Mouse (Mus musculus) spleen, postnatal 14 days (tissue): Measurements from ENCODE around the gene Bex4.
"Not testable (repeated sequence)": the region's sequence is repeated elsewhere in the genome, so short reads cannot be mapped to it uniquely, and the experiment has no call there.

ENCODE experiments used
- DNase-seq, 2 experiments: peaks; one replicate each; pipeline ENCODE4 v3.0.0; 2021 to 2022; ENCODE audit warnings: low spot score in 2 of 2

Bex4 gene

GRCm38 (mm10) chrX:136138827-136139639, at the start of gene Bex4:
Bex4 (plus strand) TSS chrX:136138996.
- DNase-seq = not testable (repeated sequence)

GRCm38 (mm10) chrX:136092497-136093279, 46.1 kb upstream of the Bex4 start:
- DNase-seq = no peak

- no peak for DNase-seq
Observed at GRCm38 (mm10) chrX:136094421-136094820, 44.4 kb upstream of the Bex4 start.

DNA sequence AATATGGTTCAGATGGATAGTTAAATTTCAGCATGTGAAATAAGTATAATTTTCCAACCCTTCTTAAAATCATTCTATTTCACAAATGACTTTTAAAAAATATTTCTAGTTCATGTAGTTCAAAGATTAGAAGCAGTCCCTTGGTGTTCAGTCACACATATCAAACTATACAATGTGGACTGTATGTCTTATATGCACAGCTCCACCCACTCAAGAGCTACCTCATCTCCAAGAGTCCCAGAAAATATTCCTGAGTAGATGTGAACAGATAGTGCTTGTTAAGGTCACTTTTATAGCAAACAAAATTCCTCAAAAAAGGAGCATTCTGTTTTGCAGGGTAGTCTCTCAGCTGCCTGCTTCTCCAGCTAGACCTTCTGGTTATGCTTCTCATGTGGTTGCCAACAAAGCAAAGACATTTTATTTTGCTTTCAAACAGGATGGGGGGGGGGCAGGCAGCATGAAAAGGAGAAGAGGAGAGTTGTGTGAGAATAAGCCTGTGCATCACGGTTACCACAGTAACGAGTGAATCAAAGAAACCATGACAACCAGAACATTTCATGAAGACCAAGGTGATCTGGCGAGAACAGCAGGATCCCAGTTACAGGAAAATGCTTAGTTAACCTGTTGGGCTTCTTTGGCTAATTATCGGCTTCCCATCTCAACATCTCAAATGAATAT, 34.6 kb upstream of the Bex4 start:
- no peak for DNase-seq

GRCm38 (mm10) chrX:136104724-136105088, 34.1 kb upstream of the Bex4 start:
- DNase-seq = no peak

GRCm38 (mm10) chrX:136107942-136108341, 30.9 kb upstream of the Bex4 start:
- DNase-seq = no peak

GRCm38 (mm10) chrX:136115015-136115414, 23.8 kb upstream of the Bex4 start:
- DNase-seq = no peak

- no peak for DNase-seq
Observed at GRCm38 (mm10) chrX:136115419-136115961, 23.3 kb upstream of the Bex4 start.

DNA sequence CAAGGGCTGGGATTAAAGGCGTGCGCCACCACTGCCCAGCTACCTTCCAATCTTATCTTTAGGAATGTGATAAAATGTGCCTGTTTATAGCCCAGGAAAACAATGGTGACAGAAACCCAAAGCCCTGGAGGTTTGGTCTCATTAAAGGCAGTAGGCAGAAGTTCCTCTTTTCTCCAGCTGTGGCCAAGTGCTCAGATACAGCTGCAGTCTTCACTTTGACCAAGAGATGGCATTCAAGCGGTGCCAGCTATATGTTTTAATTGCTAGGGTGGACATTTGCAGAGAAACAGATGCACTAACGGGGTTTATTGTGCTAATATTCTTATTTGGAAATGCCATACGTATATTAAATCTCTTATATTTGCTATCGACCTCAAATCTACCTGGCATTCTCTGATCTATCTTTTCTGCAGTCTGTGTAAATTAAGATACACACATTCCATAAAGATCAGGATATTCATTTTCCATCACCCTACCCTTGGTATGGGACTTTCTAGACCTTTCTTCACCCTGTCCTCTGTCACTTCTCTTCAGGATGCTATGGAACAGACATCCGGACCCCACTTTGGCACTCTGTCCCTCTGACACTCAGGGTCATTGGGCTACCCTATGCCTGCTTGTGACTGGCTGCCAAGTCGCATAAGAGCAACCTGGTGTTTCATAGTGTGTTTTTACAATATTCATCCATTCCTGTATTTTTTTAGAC, 11.6 kb upstream of the Bex4 start:
- no peak for DNase-seq

DNA sequence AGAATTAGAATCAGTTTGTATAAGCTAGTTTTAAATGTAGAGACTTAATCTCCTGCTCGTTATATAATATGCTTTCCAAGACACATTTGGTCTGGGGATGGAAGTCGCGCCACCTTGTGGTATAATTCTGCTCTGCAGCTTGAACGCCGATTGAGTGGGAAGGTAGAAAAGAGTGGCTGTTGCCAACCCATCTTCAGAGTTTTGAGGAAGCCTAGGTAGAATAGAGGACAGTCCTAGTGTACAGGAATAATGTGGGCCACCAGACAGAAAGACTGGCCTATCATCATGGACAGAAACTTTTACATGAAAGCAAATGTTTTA, 11.1 kb upstream of the Bex4 start:
- DNase-seq = peak; percentile 16 to 28

DNA sequence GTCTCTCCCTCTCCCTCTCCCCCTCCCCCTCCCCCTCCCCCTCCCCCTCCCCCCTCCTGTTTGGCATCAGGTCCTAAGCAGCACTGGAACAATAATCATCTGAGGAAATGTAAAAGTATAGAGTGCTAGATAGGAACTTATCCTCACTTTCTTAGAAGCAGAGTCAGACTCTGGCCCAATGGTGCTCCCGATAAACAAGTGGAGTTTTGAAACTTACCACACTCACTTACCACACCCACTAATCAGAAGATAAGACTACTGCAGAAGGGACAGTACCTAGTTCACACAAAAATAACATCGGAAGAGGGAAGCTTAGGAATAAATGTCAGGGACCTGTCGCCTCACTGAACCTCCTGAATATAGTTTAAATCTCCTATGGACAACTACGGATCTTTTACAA, 3.2 kb upstream of the Bex4 start:
- no peak for DNase-seq

DNA sequence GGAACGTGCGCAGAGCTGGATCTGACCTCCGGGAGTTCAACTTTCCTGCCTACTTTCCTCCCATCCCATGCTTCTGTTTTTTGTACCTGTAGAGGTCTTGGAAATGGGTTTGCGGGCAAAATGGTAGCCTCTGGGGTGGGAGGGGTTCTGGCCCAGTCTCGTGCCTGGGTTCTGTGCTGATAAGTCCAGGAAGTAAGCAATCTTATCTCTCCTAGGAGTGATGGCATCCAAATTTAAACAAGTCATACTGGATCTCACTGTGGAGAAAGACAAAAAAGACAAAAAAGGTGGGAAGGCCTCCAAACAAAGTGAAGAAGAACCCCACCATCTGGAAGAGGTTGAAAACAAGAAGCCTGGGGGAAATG, 826 bp downstream of the Bex4 start:
- DNase-seq = not testable (repeated sequence)

DNA sequence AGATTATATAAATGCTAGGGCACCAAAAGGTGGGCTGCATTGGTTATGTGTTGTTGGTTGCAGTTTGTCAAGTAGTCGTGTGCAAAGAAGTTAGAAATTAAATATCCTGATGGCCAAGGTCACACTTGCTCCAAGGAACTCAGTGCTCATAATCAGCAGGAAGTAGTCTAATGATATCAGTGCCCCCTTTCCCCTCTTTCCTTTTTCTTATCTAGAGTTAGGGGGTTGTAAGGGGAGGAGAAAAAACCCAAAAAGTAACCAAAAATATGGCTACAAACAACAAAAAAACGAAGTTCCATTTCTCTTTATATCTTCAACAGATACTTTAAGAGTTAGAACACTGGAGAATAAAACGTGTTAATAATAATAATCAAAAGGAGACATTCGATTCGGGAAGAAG, 2.6 kb downstream of the Bex4 start:
- DNase-seq = no peak

- DNase-seq = no peak
Observed at GRCm38 (mm10) chrX:136143711-136144110, 4.9 kb downstream of the Bex4 start.

- DNase-seq = no peak
Observed at GRCm38 (mm10) chrX:136144195-136144594, 5.4 kb downstream of the Bex4 start.

GRCm38 (mm10) chrX:136170625-136171024, 31.8 kb downstream of the Bex4 start:
- no peak for DNase-seq

DNA sequence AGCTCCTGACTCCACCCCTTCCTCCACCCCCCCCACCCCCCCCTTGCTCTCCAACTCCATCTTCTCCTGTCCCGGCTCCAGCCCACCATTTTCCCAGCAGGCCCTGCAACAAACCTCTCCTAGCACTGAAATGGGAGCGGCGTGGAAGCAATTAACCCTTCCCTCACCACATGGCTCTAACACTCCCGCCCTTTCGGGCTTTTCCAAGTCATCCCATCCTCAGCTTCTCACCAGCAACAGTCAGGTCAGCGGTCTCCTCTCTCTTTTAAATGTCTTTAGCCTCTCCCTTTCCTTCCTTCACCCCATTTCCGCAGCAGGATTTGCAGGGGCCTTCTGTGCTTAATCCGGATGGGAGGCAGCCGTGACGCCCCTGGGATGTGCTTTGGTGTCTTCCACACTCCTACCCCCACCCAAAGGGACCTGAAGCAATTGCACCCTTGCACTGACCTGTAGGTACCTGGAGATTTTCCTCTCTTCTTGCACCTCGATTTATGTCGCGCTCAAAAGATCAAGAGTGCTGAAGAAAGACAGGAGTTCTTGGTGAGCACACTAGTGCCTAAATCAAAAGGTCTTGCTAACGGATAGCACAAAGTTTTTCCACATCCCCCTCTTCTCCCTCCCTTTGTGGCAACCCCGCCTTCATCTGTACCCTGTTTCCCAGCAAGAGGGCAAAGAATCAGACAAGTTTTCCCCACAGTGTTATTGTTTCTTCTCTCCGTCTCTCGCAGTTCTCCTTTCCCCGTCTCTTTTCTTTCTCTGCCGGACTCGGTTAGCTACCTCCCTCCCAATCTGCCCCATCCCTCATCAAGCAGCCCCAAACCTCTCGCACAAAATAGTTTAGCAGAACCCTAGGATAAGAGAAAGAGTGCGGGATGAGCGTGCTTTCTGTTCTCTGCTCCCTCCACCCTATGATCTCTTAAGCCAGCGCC, 32.7 kb downstream of the Bex4 start:
- no peak for DNase-seq

DNA sequence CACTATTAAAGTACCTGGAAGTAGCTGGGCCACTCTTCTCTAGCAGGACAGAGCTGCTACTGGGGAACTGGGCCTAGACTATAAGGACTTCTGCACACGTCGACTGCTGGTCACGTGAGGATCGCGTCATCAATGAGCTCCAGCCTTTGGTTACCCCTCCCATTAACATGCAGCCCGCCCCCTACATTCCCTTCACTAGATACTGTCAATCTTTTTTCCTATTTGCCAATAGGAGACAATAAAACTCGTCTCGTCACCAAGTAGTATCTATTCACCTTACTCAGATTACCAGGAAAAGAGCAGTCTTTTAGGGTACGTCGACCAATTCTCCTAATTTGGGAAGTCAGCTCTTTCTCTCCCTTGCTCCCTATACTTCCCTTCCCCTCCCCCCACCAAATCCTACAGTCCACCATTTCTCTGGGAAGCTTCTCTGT, 33.3 kb downstream of the Bex4 start, which contains the start of gene Tceal8:
Gene Tceal8 (minus strand): TSS at position 225 of the 434 bp plus-strand sequence.
- peak; percentile 12 to 20 for DNase-seq

- no peak for DNase-seq
Observed at GRCm38 (mm10) chrX:136172786-136173185, 34.0 kb downstream of the Bex4 start.

DNA sequence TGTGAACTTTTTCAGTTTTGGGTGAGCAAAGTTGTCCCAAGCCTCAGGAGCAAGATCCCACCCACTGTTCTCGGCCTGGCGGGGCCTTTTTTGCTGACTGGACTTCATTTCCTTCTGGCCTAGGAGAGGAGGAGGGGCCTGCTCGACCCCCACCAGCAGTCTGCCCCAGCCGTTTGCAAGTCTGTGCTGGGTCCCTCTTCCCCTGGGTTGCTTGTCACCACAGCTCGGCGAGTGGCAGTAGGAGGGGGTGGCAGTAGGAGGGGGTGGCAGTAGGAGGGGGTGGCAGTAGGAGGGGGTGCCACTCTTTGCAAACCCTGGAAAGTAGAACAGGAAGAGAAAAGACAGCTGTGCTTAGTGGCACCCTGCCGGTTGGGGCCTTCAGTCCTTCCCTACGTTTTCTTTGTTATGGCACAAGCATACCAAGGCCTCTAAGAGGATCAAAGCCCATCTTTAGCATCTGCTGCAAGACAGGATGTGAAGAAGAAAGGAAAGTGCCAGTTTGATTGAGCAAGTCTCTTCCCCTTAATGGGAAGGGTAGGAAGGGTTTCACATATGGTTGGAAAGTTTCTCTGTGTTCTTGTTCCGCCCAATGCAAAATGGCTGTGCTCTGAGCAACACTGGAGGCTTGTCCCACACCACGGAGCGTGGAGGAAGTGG, 42.2 kb downstream of the Bex4 start:
- no peak for DNase-seq
